Mouse (Mus musculus) erythroblast, embryonic 14.5 days (primary cell): ENCODE results near the gene Micall1.

Experiments used
- GATA1 ChIP-seq: IDR thresholded peaks from 2 replicates; pipeline ENCODE4 v1.6.1; 2012; ENCODE audit warnings: low read length, inconsistent platforms, mixed read lengths
- TAL1 ChIP-seq: IDR thresholded peaks from 3 replicates; pipeline ENCODE4 v1.6.1; 2012; ENCODE audit warnings: low read length, inconsistent platforms, mixed read lengths

- TF ChIP-seq GATA1, result no peak
- no peak for TF ChIP-seq TAL1
Observed at GRCm38 (mm10) chr15:79101531-79101930, 7.2 kb upstream of the Micall1 start.
